Mouse (Mus musculus): Measurements from ENCODE around the gene Gm11027. TPM values are rescaled to one million over a fixed set of nuclear protein-coding genes. Genes with fewer than 3 reads are reported as not detected.

Gm11027 gene
- total RNA-seq, 2 experiments from 2014 or later = not detected

Small RNAs within 50 kb of the gene (microRNA-seq; reads per million reads assigned to microRNA genes)
- gene Gm23190 = not detected

Other genes starting within 250 kb of the Gm11027 start
- gene Zfp386, start 227.7 kb upstream of the Gm11027 start, total RNA-seq (2021) = 10 to 100 TPM; 22.8 to 39.8 TPM
- 1 to 10 TPM in 1 of 2 experiments, under 1 TPM in 1; 0.86 to 1.7 TPM for gene Vipr2, start 197.7 kb upstream of the Gm11027 start, total RNA-seq (2021)
- gene Wdr60, start 12.4 kb upstream of the Gm11027 start, total RNA-seq (2021) = 10 to 100 TPM; 15.4 to 23.8 TPM
- 10 to 100 TPM; 48.8 to 70.1 TPM for gene Esyt2, start 5.8 kb downstream of the Gm11027 start, total RNA-seq (2021)
- gene Ncapg2, start 130.0 kb downstream of the Gm11027 start, total RNA-seq (2021) = 1 to 10 TPM; 6.0 to 6.3 TPM
- 100 to 1,000 TPM; 356 to 375 TPM for gene Ptprn2, start 210.3 kb downstream of the Gm11027 start, total RNA-seq (2021)